Mouse (Mus musculus) hindbrain, embryonic 14.5 days (tissue): ENCODE measurements around the gene Ankfn1. TPM values are rescaled to one million over a fixed set of nuclear protein-coding genes. Genes with fewer than 3 reads are reported as not detected.

ENCODE experiments used
- ATAC-seq: fragments of 200-750 bp; cut with Nextera tagmentation; 2 replicates; pipeline ENCODE4 v1.8.0; 2017; ENCODE audit warnings: moderate number of reproducible peaks, mild to moderate bottlenecking, moderate TSS enrichment, moderate library complexity; ENCODE audit not compliant: low FRiP score
- DNase-seq: peaks from one replicate; pipeline ENCODE4 v3.0.0-alpha.2; 2015; ENCODE audit warnings: low spot score
- H3K27ac ChIP-seq: fragments of 300-500 bp; sonication (generic); 2 replicates; pipeline ENCODE4 v1.5.1; 2014; ENCODE audit warnings: mild to moderate bottlenecking, moderate library complexity
- H3K27me3 ChIP-seq: fragments of 300-500 bp; sonication (generic); 2 replicates; pipeline ENCODE4 v1.6.1; 2014; ENCODE audit warnings: mild to moderate bottlenecking, low read length, mixed read lengths; ENCODE audit not compliant: control insufficient read depth, insufficient read depth
- H3K36me3 ChIP-seq: fragments of 300-500 bp; sonication (generic); replicated peaks from 2 replicates; pipeline ENCODE4 v1.6.1; 2014; ENCODE audit not compliant: control insufficient read depth, insufficient read depth
- H3K4me1 ChIP-seq: fragments of 300-500 bp; sonication (generic); replicated peaks from 2 replicates; pipeline ENCODE4 v1.6.1; 2014; ENCODE audit warnings: antibody characterized with exemption, low read length, mixed read lengths; ENCODE audit not compliant: control insufficient read depth, insufficient read depth
- H3K4me2 ChIP-seq: fragments of 300-500 bp; sonication (generic); replicated peaks from 2 replicates; pipeline ENCODE4 v1.6.1; 2014; ENCODE audit warnings: mild to moderate bottlenecking, moderate library complexity
- H3K4me3 ChIP-seq: fragments of 300-500 bp; sonication (generic); replicated peaks from 2 replicates; pipeline ENCODE4 v1.5.1; 2014; ENCODE audit warnings: mild to moderate bottlenecking, low read length
- H3K9ac ChIP-seq: fragments of 300-500 bp; sonication (generic); 2 replicates; pipeline ENCODE4 v1.6.1; 2014
- H3K9me3 ChIP-seq: fragments of 300-500 bp; sonication (generic); 2 replicates; pipeline ENCODE4 v1.6.1; 2016; ENCODE audit warnings: low read length; ENCODE audit not compliant: control insufficient read depth
- WGBS: fragments of 180-500 bp; shearing (Covaris S2); extraction: QIAGEN DNeasy Blood & Tissue Kit; methylation state at CpG from one replicate; pipeline ENCODE4 v1.1.7; 2014; 5-methylcytosine and 5-hydroxymethylcytosine counted together
- polyA plus RNA-seq: library from polyadenylated mRNA; unstranded; fragments of >200 nt; fragmentation: Nextera tagmentation; extraction: Ambion mirVana; gene quantifications from 2 replicates; pipeline ENCODE4 v1.2.1, GENCODE M21; 2014

The Ankfn1 gene
- polyA plus RNA-seq, 1 experiment from 2014 or later: 4.8 TPM

DNA sequence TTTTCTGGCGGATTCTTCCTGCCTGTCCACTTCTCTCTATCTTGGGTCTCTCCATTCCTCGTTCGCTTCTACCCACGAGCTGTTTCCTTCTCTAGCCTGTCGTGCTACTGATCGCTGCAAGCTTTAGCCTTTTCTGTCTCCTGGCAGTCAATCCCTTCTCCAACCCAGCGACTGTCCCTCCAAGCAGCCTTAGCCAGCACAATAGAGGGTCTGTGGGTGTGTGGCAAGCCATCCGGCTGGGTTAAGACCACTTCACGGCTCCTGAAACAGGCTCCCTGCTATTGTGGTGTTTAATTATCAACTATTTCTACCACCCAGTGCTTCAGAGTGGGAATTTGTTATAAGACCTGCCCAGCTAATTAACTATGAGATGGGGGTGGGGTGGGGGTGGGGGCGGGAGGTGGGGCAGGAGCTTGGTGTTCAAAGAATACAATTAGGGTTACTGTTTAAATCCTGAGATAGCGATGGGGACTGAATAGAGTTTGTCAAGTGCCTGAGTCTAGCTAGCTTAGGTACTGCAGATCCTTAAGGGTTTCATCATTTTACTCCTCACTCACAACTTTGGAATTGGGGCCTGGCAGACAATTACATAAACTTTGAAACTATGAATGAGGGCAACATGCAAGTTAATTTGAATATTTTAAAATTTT lies 268.7 kb downstream of the Ankfn1 start:
- H3K9me3 ChIP-seq: no peaks in the 10 kb centered on the region
- ATAC-seq (no peak), DNase-seq (no peak)
- H3K9ac ChIP-seq: no peak overlapping the region
- no peak overlapping the region for H3K27ac ChIP-seq
- H3K36me3 ChIP-seq: no peaks in the 10 kb centered on the region
- H3K4me1 ChIP-seq: peaks cover 19% of the 10 kb centered on the region
- no peak overlapping the region for H3K4me3 ChIP-seq
- no peaks in the 10 kb centered on the region for H3K27me3 ChIP-seq
- 10% methylated on average over 11 of the region's 11 CpGs for WGBS
- no peak overlapping the region for H3K4me2 ChIP-seq

DNA sequence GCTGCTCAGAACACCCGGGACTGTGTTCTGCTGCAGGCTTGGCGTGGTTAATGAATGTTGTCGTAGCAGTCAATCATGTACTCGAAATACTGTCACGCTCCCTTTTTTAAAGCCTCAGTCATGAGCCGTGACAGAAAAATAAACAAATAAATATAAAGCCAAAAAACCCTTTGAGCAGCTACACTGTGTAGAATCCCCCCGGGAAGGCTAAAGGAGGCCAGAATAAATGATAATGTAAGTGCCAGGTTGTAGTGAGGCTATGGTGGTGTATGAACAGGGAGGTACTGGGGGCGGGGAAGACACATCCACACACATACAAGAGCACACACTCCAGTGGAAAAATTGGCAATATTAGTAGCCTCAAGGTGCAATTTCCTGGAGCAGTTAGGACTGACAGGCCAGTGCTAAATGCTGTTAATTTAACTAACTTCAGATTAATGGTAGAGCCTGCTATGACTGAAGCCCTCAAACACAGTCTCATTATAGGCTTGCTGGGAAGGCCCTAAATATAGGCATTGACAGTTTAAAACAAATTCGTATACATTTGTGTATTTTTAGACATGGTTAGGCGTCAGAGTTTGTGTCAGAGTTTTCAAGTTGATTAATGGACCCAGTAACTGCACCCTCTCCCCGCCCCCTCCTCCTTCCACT lies 270.7 kb downstream of the Ankfn1 start:
- no peak overlapping the region for H3K4me3 ChIP-seq
- H3K36me3 ChIP-seq: no peaks in the 10 kb centered on the region
- DNase-seq: peak; percentile 33
- 33% methylated on average over 11 of the region's 11 CpGs for WGBS
- H3K9me3 ChIP-seq: no peaks in the 10 kb centered on the region
- no peak overlapping the region for H3K9ac ChIP-seq
- H3K27ac ChIP-seq: no peak overlapping the region; the same call in 1 of the 2 replicates
- ATAC-seq: peak; percentile 69
- H3K27me3 ChIP-seq: no peaks in the 10 kb centered on the region
- H3K4me1 ChIP-seq: peaks cover 19% of the 10 kb centered on the region
- H3K4me2 ChIP-seq: no peak overlapping the region

DNA sequence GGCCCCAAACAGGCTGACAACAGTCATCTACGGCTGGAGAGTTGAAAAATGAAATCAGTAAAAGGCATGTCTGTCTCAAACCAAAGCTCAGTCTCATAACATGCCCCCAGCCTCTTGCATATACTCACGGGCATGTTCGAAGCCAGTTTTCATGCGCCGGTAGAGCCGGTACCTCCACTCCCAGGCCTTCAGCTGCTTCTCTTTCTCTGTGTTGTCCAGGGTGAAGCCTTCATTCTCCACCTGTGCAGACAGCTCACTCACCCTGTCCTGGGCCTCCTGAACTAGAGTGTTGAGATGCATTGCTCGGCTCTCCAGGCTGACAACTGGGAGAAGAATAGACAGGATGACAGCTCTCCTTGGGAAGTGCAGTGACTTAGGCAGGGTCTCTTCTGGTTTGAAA lies 272.4 kb downstream of the Ankfn1 start:
- ATAC-seq: no peak
- no peak for DNase-seq
- H3K27ac ChIP-seq: no peak overlapping the region
- H3K4me1 ChIP-seq: peaks cover 19% of the 10 kb centered on the region
- H3K4me3 ChIP-seq: no peak overlapping the region
- no peak overlapping the region for H3K9ac ChIP-seq
- H3K9me3 ChIP-seq: no peaks in the 10 kb centered on the region
- H3K36me3 ChIP-seq: no peaks in the 10 kb centered on the region
- 76% methylated on average over 7 of the region's 7 CpGs for WGBS
- H3K4me2 ChIP-seq: no peak overlapping the region
- no peaks in the 10 kb centered on the region for H3K27me3 ChIP-seq

DNA sequence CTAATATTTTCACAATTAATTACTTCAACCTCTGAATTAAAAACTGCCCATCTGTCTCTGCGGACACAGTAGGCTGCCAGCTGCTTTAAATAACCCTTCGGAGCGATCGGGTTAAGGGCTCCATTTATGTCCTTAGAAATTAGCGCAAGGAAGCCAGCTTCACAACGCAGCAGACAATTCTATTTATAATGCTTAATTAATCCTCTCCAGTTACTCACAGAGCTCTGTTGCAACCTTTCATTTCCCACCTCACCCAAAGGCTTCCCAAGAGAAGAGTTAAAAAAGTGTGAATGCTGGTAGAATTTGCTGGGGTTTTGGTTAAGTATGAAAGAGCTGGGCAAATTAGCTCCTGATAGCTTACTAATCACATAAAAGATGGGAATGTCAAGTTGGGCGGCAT lies 275.7 kb downstream of the Ankfn1 start:
- no peak overlapping the region for H3K4me3 ChIP-seq
- 43% methylated on average over 7 of the region's 7 CpGs for WGBS
- no peak overlapping the region for H3K27ac ChIP-seq
- H3K36me3 ChIP-seq: no peaks in the 10 kb centered on the region
- H3K9me3 ChIP-seq: no peaks in the 10 kb centered on the region
- no peaks in the 10 kb centered on the region for H3K27me3 ChIP-seq
- ATAC-seq (no peak), DNase-seq (no peak)
- no peak overlapping the region for H3K9ac ChIP-seq
- no peak overlapping the region; the same call in 1 of the 2 replicates for H3K4me2 ChIP-seq
- peaks cover 5% of the 10 kb centered on the region for H3K4me1 ChIP-seq

DNA sequence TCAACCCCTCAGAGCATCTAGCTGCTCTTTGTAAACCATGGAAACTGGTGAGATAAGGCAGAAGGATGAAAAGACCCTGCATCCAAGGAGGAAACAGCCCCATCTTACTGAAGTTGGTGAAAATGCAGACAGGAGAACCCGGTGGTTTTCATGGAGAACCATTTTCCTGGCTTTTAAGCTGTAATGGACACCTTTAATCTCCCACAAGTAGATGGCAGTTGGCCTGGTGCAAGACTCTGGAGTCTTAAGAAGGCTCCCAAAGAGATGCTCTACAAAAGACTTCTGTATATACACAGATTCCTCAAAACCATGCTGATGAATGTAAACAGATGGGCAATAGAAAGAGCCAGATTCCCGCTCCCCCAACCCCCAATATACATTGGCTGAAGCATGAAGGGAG lies 276.5 kb downstream of the Ankfn1 start:
- H3K4me2 ChIP-seq: no peak overlapping the region
- no peak overlapping the region for H3K4me3 ChIP-seq
- H3K27ac ChIP-seq: no peak overlapping the region
- WGBS: 94% methylated on average over 2 of the region's 2 CpGs
- H3K4me1 ChIP-seq: no peaks in the 10 kb centered on the region
- no peak for DNase-seq
- no peak overlapping the region for H3K9ac ChIP-seq
- H3K36me3 ChIP-seq: no peaks in the 10 kb centered on the region
- H3K9me3 ChIP-seq: no peaks in the 10 kb centered on the region
- ATAC-seq: no peak
- H3K27me3 ChIP-seq: no peaks in the 10 kb centered on the region

DNA sequence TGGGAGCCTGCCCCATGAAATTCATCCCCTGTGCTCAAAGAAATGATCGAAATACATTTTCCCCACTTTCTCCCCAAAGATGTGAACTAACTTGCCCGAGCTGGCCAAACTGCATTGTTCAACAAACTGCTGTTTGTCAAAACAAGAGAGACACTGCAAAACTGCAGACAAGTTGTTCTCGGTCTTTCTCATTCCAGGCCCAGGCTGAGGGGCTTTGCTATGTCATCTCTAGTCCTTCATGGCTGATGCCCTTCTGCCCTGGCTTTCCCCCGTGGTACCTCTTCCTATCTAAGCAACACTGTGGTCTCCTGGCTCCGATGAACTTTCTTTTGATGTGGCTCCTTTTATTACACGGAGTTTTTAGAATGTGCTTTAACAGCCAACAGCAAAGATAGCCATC lies 296.4 kb downstream of the Ankfn1 start:
- Histone ChIP-seq H3K36me3 (no peaks in the 10 kb centered on the region), H3K4me2 (no peak overlapping the region), H3K4me3 (no peak overlapping the region), H3K27me3 (no peaks in the 10 kb centered on the region), H3K27ac (no peak overlapping the region), H3K4me1 (no peaks in the 10 kb centered on the region), H3K9ac (no peak overlapping the region), H3K9me3 (no peaks in the 10 kb centered on the region)
- whole genome bisulfite sequencing: 77% methylated on average over 6 of the region's 6 CpGs
- DNase-seq (no peak), ATAC-seq (no peak)

DNA sequence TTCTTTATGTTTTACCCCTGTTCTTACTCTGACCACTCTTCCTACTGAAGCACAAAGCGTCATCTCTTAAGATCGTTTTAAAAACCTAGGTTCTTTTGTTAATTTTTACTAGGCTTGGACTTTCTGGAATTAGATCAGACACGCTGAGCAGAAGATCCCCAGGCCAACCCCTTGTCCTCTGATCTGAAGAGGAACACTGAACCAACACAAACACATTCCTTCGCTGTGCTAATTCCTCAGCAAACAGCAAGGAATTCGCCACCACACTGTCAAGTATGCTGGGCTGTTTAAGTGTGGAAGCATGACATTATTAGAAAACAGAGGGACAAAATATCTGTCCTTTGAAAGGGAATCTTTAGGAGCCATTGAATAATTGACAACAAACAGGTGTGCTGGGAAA lies 300.5 kb downstream of the Ankfn1 start:
- Histone ChIP-seq H3K4me1 (no peaks in the 10 kb centered on the region), H3K36me3 (no peaks in the 10 kb centered on the region), H3K27ac (no peak overlapping the region), H3K9me3 (no peaks in the 10 kb centered on the region), H3K9ac (no peak overlapping the region), H3K4me3 (no peak overlapping the region), H3K4me2 (no peak overlapping the region), H3K27me3 (no peaks in the 10 kb centered on the region)
- ATAC-seq (no peak), DNase-seq (no peak)
- 80% methylated on average over 5 of the region's 5 CpGs for WGBS

DNA sequence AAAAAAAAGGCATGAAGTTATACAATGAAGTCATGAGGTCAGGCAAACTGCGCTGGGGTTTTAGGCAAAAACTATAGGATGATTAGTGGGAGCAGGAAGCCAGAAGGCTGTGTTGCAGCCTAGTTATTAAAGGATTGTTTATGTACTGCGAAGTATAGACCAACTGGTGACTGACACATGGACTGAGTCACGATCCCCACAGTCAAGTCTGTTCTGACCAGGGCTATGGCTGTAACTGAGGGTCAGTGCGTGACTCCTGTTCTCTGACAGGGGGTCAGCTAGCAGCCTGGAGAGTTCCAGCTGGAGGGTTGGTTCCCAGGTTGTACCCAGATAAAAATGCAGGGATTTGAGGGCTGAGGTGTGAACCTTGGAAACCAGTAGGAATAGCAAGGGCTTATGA lies 301.4 kb downstream of the Ankfn1 start:
- no peak for DNase-seq
- H3K9me3 ChIP-seq: no peaks in the 10 kb centered on the region
- WGBS: 86% methylated on average over 4 of the region's 4 CpGs
- no peaks in the 10 kb centered on the region for H3K4me1 ChIP-seq
- H3K4me2 ChIP-seq: no peak overlapping the region
- no peak overlapping the region for H3K27ac ChIP-seq
- H3K9ac ChIP-seq: no peak overlapping the region
- ATAC-seq: no peak
- H3K36me3 ChIP-seq: no peaks in the 10 kb centered on the region
- H3K4me3 ChIP-seq: no peak overlapping the region
- H3K27me3 ChIP-seq: no peaks in the 10 kb centered on the region

DNA sequence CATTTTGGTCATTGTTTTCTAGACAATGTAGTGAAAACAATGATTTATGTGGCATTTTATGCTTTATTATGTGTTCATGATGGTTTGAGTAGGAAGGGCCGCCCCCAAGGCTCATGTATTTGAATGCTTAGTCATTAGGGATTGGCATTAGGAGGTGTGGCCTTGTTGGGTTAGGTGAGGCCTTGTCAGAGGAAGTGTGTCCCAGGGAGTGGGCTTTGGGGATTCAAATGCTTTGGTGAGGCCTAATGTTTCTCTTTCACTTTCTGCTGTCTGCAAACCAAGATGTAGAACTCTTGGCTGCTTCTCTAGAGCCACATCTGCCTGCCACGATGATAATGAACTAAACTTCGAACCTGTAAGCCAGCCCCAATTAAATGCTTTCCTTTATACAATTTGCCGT lies 304.6 kb downstream of the Ankfn1 start:
- Histone ChIP-seq H3K4me2 (no peak overlapping the region), H3K27ac (no peak overlapping the region), H3K36me3 (no peaks in the 10 kb centered on the region), H3K27me3 (no peaks in the 10 kb centered on the region), H3K9me3 (no peaks in the 10 kb centered on the region), H3K9ac (no peak overlapping the region), H3K4me3 (no peak overlapping the region), H3K4me1 (no peaks in the 10 kb centered on the region)
- 80% methylated on average over 4 of the region's 4 CpGs for WGBS
- DNase-seq (no peak), ATAC-seq (no peak)
